Mouse (Mus musculus) G1E-ER4 (cell line): Measurements from ENCODE around the gene Hs6st3. TPM values are rescaled to one million over a fixed set of nuclear protein-coding genes. Genes with fewer than 3 reads are reported as not detected.

Experiments used
- GATA1 ChIP-seq: IDR thresholded peaks from one replicate; pipeline ENCODE4 v1.8.0; 2012; ENCODE audit warnings: low read length, inconsistent platforms
- polyA plus RNA-seq: library from polyadenylated mRNA; stranded (reverse); fragments of >175 nt; gene quantifications from 2 replicates; pipeline ENCODE4 v1.2.3, GENCODE M21; 2012

Hs6st3 gene
- polyA plus RNA-seq, 1 experiment, result not detected

GRCm38 (mm10) chr14:119488978-119489703, 351.0 kb downstream of the Hs6st3 start:
- TF ChIP-seq GATA1, result no peak

DNA sequence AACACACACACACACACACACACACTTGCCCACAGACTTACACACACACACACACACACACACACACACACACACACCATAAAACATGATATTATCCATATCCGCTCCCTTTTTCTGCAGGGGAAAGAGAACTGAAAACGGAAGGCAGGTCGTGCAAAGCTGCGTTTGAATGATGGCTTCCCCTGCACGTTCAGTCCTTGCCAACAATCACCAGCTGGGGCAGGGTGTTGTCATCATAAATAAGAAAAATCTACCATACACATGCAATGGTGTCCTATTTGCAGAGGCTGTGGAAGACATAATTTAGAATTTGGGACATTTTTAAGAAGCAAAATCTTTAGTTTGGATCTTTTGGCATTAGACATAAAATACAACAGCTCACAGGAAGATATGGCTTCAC, 382.5 kb downstream of the Hs6st3 start:
- no peak for TF ChIP-seq GATA1

- no peak for TF ChIP-seq GATA1
Observed at GRCm38 (mm10) chr14:119521056-119521455, 382.9 kb downstream of the Hs6st3 start.

DNA sequence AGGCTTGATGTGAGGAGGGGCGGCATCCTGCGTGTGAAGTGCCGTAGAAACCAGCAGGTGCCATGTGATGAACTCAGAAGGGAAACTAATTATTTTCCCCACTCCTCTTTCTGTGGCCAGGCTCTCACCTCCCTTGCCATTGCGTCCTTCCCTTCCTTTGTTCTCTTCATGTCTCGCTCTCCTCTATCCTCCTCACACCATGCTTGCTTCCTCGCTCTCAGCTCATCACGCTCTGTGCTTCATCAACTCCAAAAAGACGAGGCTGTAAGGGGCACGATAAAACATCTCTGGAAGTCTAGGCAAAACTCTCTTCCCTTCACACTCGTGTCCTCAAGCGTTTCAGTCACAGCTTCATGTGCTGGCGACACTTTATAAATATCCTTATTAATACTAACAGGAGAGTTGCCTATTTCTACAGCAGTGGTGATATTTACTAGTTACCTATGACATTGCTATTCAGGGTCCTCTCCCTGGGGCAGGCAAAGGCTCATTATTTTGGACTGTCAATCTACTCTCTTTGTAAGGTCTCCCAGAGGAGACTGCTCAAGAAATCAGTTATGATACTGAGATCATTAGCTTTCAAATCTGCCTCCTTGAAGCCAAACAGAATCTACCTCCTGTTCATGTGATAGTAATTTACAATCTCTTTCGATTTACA, 394.9 kb downstream of the Hs6st3 start:
- no peak for TF ChIP-seq GATA1

- no peak for TF ChIP-seq GATA1
Observed at GRCm38 (mm10) chr14:119540505-119540904, 402.4 kb downstream of the Hs6st3 start.

DNA sequence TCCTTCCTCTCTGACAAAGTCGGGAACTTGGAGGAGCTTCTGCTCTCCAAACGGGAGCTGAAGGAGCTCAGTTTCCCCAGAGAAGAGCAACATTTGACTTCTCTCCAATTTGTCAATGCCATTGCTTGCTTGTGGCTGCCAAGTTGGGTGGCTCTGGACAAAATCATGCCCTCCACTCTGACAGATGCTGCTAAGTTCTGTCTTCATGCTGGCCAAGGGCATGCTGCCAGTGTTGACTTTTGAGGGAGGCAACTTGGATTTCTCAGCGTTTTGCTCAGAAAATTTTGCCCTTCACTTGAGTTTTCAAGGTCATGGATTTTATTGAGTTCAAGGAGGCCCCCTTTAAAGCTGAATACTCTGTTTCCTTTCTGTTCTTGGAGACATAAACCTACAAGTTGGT, 406.5 kb downstream of the Hs6st3 start:
- TF ChIP-seq GATA1, result no peak

DNA sequence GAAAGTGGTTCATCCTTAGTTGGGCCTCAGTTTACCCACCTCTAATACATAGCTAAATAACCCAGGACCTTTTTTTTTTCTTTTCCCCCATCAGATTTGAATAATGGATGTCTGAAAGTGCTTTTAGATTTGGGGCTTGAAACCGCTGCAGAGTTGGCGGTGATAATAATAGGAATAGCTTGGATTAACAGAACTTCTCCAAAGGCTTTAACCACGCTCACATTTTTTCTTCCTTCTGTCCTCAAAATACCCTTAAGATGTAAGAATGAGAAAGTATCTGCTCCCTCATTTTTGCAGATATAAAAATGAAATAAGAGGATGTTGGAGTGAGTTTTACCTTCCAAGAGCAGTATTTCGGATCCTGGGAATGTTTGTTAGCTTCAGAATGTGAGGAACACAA, 420.2 kb downstream of the Hs6st3 start:
- no peak for TF ChIP-seq GATA1

- no peak for TF ChIP-seq GATA1
Observed at GRCm38 (mm10) chr14:119582039-119582508, 443.9 kb downstream of the Hs6st3 start.

GRCm38 (mm10) chr14:119585069-119585468, 446.9 kb downstream of the Hs6st3 start:
- TF ChIP-seq GATA1, result no peak

DNA sequence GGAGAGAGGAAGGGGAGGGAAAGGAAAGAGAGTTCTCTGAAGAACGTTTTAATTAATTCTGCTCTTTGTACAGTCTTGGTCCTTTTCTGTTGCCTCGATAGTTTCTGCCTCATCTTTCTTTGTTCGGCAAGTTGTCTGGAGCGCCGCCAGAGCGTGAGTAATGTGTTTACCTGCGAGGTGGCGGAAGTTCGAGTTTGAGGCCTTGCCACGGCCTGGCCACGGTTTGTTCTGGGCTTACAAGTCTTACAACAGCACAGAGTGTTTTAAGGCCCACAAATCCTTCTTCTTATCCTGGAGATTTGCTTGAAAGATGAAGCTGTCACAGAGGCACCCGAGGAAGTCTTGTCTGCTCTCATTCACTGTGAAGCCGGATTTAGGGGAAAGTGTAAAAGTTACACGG, 466.2 kb downstream of the Hs6st3 start:
- no peak for TF ChIP-seq GATA1

DNA sequence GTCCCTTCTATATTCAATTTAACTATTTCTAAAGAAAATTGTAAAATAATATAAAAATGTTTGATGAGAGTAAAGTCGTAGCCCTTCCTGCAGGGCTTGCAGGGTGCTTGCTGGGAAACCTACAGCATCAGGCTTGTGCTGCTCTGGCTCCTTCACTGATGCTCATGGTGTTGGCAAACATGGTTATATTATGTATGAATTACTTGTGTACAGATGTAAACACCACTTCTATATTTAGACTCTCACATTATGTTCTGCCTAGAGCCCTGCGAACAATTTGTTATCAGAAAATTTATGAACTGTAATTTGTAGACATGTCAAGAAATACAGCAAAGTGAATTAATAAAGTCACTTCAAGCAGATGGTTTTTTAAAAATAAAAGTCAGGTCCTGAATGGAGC, 474.7 kb downstream of the Hs6st3 start:
- TF ChIP-seq GATA1, result no peak

DNA sequence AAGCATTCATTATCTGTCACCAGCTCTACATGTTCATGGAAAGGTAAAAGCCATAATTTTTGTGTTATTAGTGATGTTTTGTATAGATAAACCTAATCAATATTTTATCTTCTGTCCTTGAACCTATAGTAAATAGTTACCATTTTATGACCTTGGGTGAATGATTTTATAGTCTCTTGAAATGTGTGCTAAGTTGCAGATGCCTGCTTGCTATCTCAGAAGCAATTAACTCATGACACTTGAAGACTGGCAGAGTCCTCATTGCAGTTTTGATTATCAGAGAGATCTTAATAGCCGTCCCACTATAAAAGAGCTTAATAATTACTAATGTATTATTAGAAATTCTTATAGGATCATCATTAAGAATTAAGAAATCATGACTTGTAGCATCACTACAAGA, 491.0 kb downstream of the Hs6st3 start:
- no peak for TF ChIP-seq GATA1

DNA sequence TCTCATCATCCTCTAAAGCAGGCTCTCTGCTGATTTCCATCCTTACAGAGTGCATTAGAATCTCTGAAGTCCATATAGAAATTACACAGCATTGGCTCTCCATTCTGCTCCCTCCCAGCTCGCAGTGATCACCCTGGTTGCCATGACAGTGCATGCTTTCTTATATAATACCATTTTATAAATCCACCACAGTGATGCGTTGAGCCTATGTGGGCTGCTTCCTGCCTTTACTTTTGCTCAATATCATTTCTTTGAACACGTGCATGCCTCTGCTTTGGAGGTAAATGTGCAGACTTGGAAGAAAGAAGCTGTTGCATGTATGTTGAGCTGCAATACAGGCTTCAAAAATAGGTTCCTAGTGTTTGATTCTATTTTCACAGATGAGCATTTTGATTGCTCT, 494.9 kb downstream of the Hs6st3 start:
- no peak for TF ChIP-seq GATA1

- TF ChIP-seq GATA1, result no peak
Observed at GRCm38 (mm10) chr14:119633626-119634025, 495.5 kb downstream of the Hs6st3 start.

- no peak for TF ChIP-seq GATA1
Observed at GRCm38 (mm10) chr14:119642874-119643273, 504.7 kb downstream of the Hs6st3 start.

DNA sequence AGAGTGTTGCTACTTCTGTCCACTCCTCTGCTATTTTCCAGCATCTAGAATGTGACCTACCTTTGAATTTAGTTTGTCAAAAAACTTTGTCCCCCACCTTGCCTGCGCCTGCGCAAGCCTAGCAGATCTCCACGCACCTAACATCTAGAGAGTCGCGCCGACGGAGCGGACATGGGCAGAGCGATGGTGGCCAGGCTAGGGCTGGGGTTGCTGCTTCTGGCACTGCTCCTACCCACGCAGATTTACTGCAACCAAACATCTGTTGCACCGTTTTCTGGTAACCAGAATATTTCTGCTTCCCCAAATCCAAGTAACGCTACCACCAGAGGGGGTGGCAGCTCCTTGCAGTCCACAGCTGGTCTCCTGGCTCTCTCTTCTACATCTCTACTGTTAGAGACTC, 505.7 kb downstream of the Hs6st3 start:
- TF ChIP-seq GATA1, result no peak

DNA sequence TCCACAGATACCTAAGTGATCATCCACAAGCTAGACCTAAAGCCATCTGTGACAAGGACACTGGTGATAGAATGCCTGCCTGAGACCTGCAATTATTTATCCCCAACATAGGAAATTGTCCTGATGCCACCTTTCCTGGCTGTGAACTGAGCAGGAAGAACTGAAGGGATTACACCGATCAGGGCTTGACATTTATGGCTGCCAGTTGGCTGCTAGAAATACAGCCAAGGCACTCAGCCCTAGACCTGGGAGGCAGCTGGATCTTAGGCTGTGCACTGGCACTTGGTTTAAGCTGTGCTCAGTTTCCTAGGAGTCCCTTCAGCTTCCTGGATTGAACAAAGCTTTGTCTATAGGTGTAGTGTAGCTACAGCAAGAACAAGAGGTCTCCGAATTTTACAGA, 518.8 kb downstream of the Hs6st3 start:
- no peak for TF ChIP-seq GATA1
